Mouse (Mus musculus) gastrocnemius, postnatal 36 days (tissue): ENCODE data around the gene Evl. TPM values are rescaled to one million over a fixed set of nuclear protein-coding genes. Genes with fewer than 3 reads are reported as not detected.

ENCODE experiments used
- DNase-seq, 2 experiments: peaks; one replicate each; pipeline ENCODE4 v3.0.0; 2022
- intact Hi-C: fragments of 180-260 bp; cut with DNase I; formaldehyde crosslinking; loops from one replicate; pipeline ENCODE4 v1.15.1; 2025
- total RNA-seq, 2 experiments: library from RNA; stranded (reverse); gene quantifications; 2 replicates each; pipeline ENCODE4 v1.2.3; 2021

Evl gene
- total RNA-seq, 2 experiments from 2014 or later, result 11.5 to 16.7 TPM

- intact Hi-C loops, result no loop called here
- no peak for DNase-seq
Observed at GRCm38 (mm10) chr12:108635501-108635900, 81.0 kb downstream of the Evl start.

DNA sequence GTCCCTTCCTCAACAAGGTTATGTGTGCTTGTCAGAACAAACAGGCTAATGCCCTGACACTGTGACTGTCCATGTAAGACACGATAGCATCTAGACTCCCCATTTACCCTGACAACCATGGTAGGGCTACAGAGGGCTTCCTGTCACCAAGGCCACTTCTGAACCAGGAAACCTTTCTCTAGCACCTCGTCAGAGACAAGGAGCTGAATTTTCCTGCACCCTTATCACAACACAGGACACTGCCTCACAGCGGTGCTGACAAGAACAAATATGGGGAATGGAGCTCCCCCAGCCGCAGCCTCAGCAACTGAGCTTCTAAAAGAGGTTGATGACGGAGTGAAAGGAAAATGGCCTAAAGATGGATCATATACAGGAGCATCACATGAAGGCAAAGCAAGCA is 82.9 kb downstream of the Evl start:
- intact Hi-C loops, result no loop called here

DNA sequence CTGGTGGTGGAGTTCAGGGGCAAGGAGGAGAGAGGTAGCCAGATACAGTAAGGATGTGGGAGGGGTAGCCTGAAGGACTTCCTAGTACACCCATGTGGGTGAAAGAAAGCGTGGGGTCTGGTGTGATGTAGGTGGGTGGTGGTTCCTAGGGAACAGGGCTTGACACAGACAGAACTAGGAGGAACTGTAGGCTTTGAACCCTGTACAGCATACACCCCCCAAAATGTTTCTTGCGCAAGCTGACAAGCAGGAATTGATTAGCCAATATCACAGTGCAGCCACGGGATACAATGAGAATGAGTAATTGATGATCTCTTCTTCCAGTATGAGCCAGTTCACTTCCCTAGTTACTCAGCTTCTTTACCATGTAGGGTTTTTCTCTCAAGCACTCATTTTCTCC is 84.6 kb downstream of the Evl start:
- intact Hi-C loops, result no loop called here
- no peak for DNase-seq

More for the DNA sequence above, 82.9 kb downstream of the Evl start:
- no peak for DNase-seq

- DNase-seq, result no peak
- intact Hi-C loops, result no loop called here
Observed at GRCm38 (mm10) chr12:108642019-108642418, 87.5 kb downstream of the Evl start.

GRCm38 (mm10) chr12:108646234-108646633 is 91.7 kb downstream of the Evl start:
- intact Hi-C loops, result no loop called here

DNA sequence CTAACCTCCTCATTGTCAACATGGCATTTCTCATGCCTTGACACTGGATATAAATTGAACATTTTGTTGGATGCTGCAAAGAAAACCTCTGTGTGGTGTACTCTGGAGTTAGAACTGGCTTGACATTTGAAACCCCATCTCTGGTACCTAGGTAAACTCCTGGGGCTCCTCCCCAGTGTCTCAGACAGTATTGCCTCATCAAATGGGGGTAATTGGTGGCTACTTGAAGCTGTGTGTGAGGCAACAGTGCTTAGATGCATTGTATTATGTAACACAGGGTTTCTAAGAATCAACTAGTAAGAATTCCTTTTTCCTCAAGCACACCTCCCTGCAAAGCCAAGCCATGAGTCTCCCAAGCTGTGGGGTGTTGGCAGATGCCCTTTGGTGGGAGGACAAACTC is 93.3 kb downstream of the Evl start:
- intact Hi-C loops, result no loop called here
- DNase-seq, result no peak

More at GRCm38 (mm10) chr12:108646234-108646633, 91.7 kb downstream of the Evl start:
- no peak for DNase-seq

DNA sequence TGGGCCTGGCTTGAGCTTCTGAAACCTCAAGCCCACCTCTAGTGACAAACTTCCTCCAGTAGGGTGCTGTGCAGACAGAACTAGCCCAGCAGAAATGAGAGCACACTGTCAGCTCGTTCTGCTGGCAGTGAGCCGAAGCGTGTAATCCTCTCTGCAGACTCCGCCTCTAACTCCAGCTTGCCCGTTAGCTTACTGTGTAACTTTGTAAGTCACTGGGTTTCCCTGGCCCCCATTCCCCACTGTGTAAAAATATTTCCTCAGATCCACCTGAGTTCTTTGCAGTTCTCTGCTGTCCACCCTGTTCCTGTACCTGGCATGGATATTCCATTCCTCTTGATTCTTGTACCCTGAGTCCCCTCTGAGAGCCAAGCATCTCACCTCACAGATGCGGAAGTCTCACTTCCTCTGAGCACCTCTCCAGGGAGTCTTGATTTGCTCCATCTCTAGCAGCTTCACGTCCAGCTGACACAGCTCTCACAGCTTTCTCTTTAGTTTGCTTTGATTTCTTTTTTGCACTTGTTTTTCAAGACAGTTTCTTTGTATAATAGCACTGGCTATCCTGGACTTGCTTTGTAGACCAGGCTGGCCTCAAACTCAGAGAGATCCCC is 96.6 kb downstream of the Evl start:
- DNase-seq, result peak; percentile 49 to 63
- intact Hi-C loops, result loop anchor here (5.0 kb wide), 1 partner anchor 39 kb away; no protein-coding TSS in a partner anchor

DNA sequence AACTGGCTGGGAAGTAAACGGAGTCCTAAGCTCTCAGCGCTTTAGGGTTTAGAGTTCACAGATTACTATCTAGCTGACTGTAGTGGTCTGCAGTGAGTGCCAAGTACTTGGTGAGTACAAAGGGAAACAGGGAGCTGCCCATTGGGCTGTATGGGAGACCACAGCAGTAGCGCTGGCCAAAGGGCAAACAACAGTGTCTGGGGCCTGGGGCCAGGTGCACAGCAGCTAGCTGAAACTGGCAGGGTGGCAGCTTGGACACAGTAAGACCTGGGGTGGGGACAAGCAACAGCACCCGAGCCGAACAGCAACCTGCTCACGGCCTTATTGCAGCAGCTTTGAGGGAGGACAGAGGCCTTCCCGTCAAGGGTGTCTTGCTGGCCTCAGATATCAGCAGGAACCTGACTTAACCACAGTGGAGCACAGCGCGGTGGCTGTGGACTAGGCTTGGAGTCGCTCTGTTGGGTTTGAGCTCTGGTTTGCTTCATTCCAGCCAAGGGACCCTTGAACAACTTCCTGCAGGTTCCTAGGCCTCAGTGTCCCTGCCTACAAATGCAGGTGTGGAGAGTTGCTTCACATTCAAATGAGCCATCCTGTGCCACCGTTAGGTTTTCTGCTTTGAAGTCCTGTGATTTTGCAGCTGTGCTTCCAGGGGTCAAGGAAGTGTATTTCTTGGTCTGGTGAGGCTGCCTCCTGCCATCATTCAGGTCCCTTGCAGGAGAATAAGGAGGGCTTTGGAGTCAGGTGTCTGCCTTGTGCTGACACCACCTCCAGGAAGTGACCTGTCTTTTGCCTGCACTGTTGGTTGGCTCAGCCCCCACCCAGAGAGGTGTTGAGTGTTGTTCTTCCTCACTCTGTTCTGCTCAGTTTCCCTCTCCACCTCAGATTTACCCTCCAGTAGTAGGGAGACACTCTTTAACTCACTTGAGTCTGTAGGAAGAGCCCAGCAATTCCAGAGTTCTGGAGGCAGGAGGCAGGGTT is 99.1 kb downstream of the Evl start:
- intact Hi-C loops, result loop anchor here (5.0 kb wide), 1 partner anchor 41 kb away; no protein-coding TSS in a partner anchor
- DNase-seq, result no peak

DNA sequence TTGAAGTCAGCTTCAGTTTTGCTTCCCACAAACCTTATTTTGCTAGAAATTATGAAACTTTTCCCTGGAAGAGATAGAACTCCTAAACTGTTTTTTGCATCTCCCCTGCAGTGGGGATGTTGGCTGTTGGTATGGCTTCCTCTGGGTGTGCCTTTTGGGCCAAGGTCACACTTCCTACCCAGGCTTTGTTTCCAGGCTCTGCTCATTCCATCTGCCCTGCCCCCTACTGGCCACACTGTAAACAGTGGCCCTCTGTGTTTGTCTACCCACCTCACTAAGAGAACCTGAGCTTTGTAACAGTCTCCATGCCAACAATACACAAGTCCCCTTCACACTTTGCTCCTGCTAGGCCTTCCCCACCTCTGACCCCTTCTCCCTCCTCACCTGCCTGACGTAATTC is 102.8 kb downstream of the Evl start:
- intact Hi-C loops, result no loop called here
- no peak for DNase-seq

- DNase-seq, result no peak
- intact Hi-C loops, result no loop called here
Observed at GRCm38 (mm10) chr12:108668606-108669235, 114.2 kb downstream of the Evl start.

- intact Hi-C loops, result loop anchor here (5.0 kb wide), 1 partner anchor 54 kb away; no protein-coding TSS in a partner anchor
- no peak for DNase-seq
Observed at GRCm38 (mm10) chr12:108671541-108671940, 117.0 kb downstream of the Evl start.

- DNase-seq, result no peak
- intact Hi-C loops, result loop anchor here (5.0 kb wide), 1 partner anchor 56 kb away; no protein-coding TSS in a partner anchor
Observed at GRCm38 (mm10) chr12:108672908-108673307, 118.4 kb downstream of the Evl start.

DNA sequence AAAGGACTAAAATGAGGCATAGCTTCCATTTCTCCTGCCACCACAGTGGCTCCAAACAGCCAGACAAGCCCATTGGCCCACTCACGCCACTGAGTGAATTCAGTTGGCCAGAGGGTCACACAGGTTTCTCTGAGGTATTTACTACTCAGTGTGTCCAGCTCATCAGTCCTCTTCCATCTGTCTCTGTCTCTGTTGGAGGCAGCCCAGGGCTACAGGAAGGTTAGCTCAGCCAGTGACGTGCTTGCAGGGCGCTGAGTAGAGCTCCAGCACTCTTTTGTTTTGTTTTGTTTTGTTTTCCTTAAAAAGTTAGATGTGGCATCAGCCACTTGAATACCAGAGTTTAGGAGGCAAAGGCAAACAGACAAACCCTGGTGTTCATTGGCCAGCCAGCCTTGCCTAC is 119.0 kb downstream of the Evl start:
- intact Hi-C loops, result loop anchor here (5.0 kb wide), 1 partner anchor 56 kb away; no protein-coding TSS in a partner anchor
- no peak for DNase-seq

GRCm38 (mm10) chr12:108674502-108674901 is 120.0 kb downstream of the Evl start:
- intact Hi-C loops, result loop anchor here (5.0 kb wide), 1 partner anchor 57 kb away; no protein-coding TSS in a partner anchor
- DNase-seq, result no peak

GRCm38 (mm10) chr12:108674916-108675315 is 120.4 kb downstream of the Evl start:
- DNase-seq, result no peak
- intact Hi-C loops, result loop anchor here (5.0 kb wide), 1 partner anchor 58 kb away; no protein-coding TSS in a partner anchor

DNA sequence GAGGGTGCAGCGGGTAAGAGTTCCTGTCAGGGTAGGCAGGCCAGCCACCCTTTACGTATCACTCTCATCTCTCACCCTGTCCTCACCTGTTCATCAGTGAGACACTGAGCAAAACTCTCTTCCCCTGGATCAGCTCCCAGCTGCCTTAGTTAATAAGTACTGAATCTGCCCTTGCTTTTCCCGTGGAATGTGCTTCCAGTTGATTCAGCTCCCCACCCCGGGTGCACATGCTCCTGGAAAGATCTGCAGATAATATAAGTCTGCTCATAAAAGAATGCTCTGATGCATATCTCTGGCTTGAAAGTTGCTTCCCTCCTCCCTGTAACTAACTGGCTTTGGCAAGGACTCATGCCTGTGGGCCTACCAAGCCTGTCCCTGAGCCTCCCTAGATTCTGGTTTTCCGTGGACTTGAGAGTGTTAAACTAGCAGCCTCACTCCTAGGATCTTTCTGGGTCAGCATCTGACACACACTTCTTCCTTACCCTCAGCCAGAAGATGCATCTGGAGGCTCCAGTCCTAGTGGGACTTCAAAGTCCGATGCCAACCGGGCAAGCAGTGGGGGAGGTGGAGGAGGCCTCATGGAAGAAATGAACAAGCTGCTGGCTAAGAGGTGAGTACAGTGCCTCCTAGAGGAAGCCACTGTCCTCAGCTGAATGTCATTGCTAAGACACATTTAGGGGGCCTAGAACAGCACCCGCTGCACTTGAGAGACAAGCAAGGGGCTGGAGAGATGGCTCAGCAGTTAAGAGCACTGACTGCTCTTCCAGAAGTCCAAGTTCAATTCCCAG is 121.3 kb downstream of the Evl start:
- intact Hi-C loops, result no loop called here
- DNase-seq, result no peak

- DNase-seq, result no peak
- intact Hi-C loops, result no loop called here
Observed at GRCm38 (mm10) chr12:108677116-108677515, 122.6 kb downstream of the Evl start.

DNA sequence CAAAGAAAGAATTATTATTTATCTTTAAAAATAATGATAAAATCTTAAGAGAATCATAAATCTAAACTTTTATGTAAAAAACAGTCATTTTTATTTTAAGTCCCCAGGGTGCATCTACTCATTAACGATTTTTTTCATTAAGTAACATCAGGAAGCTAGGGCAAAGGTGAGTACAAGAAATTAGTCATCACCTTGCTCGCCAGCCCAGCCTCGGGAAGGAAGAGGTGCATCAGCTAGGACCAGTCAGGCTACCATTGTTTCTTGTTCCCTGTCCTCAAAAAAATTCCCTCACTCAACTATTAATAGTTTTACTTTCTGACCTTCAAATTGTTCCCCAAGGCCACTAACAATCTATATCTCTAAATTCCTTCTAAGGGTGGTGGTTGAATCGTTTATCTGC is 123.8 kb downstream of the Evl start:
- intact Hi-C loops, result no loop called here
- no peak for DNase-seq

DNA sequence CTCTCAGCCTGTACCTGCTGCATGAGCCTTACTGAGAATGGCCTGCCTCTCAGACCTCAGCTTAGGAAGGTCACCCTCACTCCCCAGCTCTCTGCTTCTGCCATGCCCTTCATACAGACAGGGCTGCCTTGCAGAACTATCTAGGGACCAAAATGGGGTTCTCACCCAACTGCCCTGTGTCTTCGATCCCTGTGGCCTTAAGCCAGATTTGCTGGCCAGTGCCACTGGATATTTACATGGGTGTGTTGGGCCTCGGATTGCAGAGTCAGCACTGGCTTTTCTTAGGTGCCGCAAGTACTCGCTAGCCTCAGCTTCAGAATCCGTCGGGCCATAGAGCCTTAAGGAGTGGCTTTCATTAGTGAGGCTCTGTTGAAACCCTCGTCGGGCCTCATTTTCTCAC is 126.3 kb downstream of the Evl start:
- no peak for DNase-seq

More for the DNA sequence above, 126.3 kb downstream of the Evl start:
- intact Hi-C loops, result no loop called here
